Mouse (Mus musculus): ENCODE measurements around the gene Aicda.

- no peak for TF ChIP-seq MAFK (IDR thresholded peaks at IDR 0.05; ENCODE audit: insufficient read depth, low read depth, low read length)
- peak; percentile 57; the same call in 1 of the 2 replicates for TF ChIP-seq CHD2 (IDR thresholded peaks at IDR 0.05; ENCODE audit: low read depth, low read length)
Measured at GRCm38 (mm10) chr6:122577030-122577429, 23.4 kb downstream of the Aicda start.

All from ES-E14 (cell line).